Mouse (Mus musculus): ENCODE measurements around the gene Strbp. TPM values are rescaled to one million over a fixed set of nuclear protein-coding genes. Genes with fewer than 3 reads are reported as not detected.

Strbp gene
- polyA plus RNA-seq (2014; fragmentation: Nextera tagmentation; extraction: Ambion mirVana) = 25.9 and 30.2 TPM in 2 replicates

- Histone ChIP-seq H3K27me3 (ENCODE audit: control insufficient read depth, insufficient read depth, low read length) (no peaks in the 10 kb centered on the region), H3K4me2 (ENCODE audit: low read length) (peak within 1 kb of the TSS; percentile 86), H3K9me3 (ENCODE audit: control insufficient read depth, low read length) (no peaks in the 10 kb centered on the region), H3K4me3 (ENCODE audit: control insufficient read depth in 1 of 2, insufficient read depth in 1 of 2, low read depth in 1 of 2, low read length in 2 of 2) (peak within 1 kb of the TSS; percentile 87 to 97), H3K36me3 (ENCODE audit: control insufficient read depth, insufficient read depth, low read length) (0 out of 2 replicates have a peak, but pooled peaks cover 3% of the 10 kb centered on the region), H3K27ac (replicated peaks in 1 of 2; ENCODE audit: control insufficient read depth in 1 of 2, insufficient read depth in 1 of 2, low read depth in 2 of 2, low read length in 2 of 2) (peak within 1 kb of the TSS; percentile 77 to 94), H3K9ac (ENCODE audit: low read length) (peak within 1 kb of the TSS; percentile 97), H3K4me1 (ENCODE audit: control insufficient read depth in 2 of 2, insufficient read depth in 2 of 2, low read length in 2 of 2) (peaks cover 3 to 13% of the 10 kb centered on the region in 2 experiments)
- WGBS = under 1% methylated on average over 85 of the region's 98 CpGs
- peak; percentile 80 for ATAC-seq (ENCODE audit: insufficient number of reproducible peaks, insufficient read depth, low FRiP score, low read depth)
Measured at GRCm38 (mm10) chr2:37703230-37703954, at the start of gene Strbp. TSS of gene Strbp (minus strand) at chr2:37703859.

DNA sequence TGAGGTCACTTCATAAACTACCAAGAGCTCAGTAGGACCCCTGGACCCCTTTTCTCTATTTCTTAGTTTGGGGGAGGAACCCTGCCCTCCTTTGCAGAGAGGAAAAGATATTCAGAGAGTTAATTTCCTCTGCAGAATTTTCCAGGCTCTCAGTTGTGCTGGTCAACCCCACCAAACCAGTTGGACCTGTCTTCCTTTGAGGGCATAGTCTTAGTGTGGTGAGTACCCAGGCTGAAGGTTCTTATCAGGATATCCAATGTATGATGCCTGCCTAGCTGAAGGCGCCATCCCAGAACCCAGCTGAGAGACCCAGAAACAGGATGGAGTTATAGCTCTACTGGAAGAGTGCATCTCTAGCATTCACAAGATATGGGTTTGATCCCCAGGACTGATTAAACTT lies 47.5 kb upstream of the Strbp start:
- H3K4me3 ChIP-seq (ENCODE audit: control insufficient read depth in 1 of 2, insufficient read depth in 1 of 2, low read depth in 1 of 2, low read length in 2 of 2) = no peak overlapping the region
- no peaks in the 10 kb centered on the region for H3K27me3 ChIP-seq (ENCODE audit: control insufficient read depth, insufficient read depth, low read length)
- WGBS = 91% methylated on average over 1 of the region's 1 CpGs
- H3K9me3 ChIP-seq (ENCODE audit: control insufficient read depth, low read length) = no peaks in the 10 kb centered on the region
- H3K4me2 ChIP-seq (ENCODE audit: low read length) = no peak overlapping the region
- no peaks in the 10 kb centered on the region for H3K36me3 ChIP-seq (ENCODE audit: control insufficient read depth, insufficient read depth, low read length)
- H3K27ac ChIP-seq (replicated peaks in 1 of 2; ENCODE audit: control insufficient read depth in 1 of 2, insufficient read depth in 1 of 2, low read depth in 2 of 2, low read length in 2 of 2) = no peak overlapping the region
- H3K4me1 ChIP-seq (ENCODE audit: control insufficient read depth in 2 of 2, insufficient read depth in 2 of 2, low read length in 2 of 2) = peaks cover 14 to 19% of the 10 kb centered on the region in 2 experiments
- no peak overlapping the region for H3K9ac ChIP-seq (ENCODE audit: low read length)
- no peak for ATAC-seq (ENCODE audit: insufficient number of reproducible peaks, insufficient read depth, low FRiP score, low read depth)

- H3K27me3 ChIP-seq (ENCODE audit: control insufficient read depth, insufficient read depth, low read length) = no peaks in the 10 kb centered on the region
- H3K4me1 ChIP-seq (ENCODE audit: control insufficient read depth in 2 of 2, insufficient read depth in 2 of 2, low read length in 2 of 2) = peaks cover 14 to 19% of the 10 kb centered on the region in 2 experiments
- H3K4me2 ChIP-seq (ENCODE audit: low read length) = no peak overlapping the region
- H3K9me3 ChIP-seq (ENCODE audit: control insufficient read depth, low read length) = no peaks in the 10 kb centered on the region
- peak; percentile 49; the same call in 1 of the 2 replicates for ATAC-seq (ENCODE audit: insufficient number of reproducible peaks, insufficient read depth, low FRiP score, low read depth)
- WGBS = 32% methylated on average over 6 of the region's 6 CpGs
- H3K9ac ChIP-seq (ENCODE audit: low read length) = no peak overlapping the region
- H3K4me3 ChIP-seq (ENCODE audit: control insufficient read depth in 1 of 2, insufficient read depth in 1 of 2, low read depth in 1 of 2, low read length in 2 of 2) = no peak overlapping the region
- no peaks in the 10 kb centered on the region for H3K36me3 ChIP-seq (ENCODE audit: control insufficient read depth, insufficient read depth, low read length)
- 0 out of 4 replicates have a peak overlapping the region, but pooled peaks of 1 of the 2 experiments have one; percentile 50 for H3K27ac ChIP-seq (replicated peaks in 1 of 2; ENCODE audit: control insufficient read depth in 1 of 2, insufficient read depth in 1 of 2, low read depth in 2 of 2, low read length in 2 of 2)
Measured at GRCm38 (mm10) chr2:37749323-37749722, 45.7 kb upstream of the Strbp start.

DNA sequence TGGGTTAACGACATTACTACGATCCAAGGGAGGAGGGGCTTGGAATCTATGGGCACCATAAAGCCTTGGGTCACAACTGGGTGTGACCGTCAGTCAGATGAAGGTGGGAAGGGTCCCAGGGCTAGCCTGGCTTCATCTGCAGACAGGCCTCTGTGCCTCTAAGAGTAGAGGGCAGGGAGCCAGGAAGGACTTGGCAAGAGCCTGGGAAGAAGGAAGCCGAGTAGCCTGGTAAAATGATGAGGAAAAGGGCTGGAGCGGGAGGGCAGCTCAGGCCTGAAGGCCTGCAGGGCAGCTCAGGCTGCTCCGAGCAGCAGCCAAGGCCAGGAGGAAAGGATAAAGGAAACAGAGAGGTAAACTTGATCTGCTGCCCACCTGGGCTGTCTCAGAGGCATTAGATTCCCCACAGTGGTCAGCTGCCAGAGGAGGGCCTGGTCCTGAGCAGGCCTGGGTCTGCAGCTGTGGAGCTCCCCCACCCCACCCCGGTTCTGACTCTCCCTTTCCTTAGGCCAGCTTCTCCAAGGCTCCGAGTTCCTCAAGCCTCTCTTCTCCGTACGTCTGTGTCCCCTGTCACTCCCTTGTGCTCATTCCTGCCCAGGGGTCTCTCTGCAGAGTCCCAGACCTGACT lies 44.9 kb upstream of the Strbp start:
- H3K9ac ChIP-seq (ENCODE audit: low read length) = peak overlapping the region; percentile 27; the same call in 1 of the 2 replicates
- H3K27ac ChIP-seq (replicated peaks in 1 of 2; ENCODE audit: control insufficient read depth in 1 of 2, insufficient read depth in 1 of 2, low read depth in 2 of 2, low read length in 2 of 2) = peak overlapping the region; percentile 7 to 50; a peak in 2 of 4 replicates
- no peak overlapping the region for H3K4me3 ChIP-seq (ENCODE audit: control insufficient read depth in 1 of 2, insufficient read depth in 1 of 2, low read depth in 1 of 2, low read length in 2 of 2)

GRCm38 (mm10) chr2:37747909-37748308 lies 44.2 kb upstream of the Strbp start:
- H3K27me3 ChIP-seq (ENCODE audit: control insufficient read depth, insufficient read depth, low read length) = no peaks in the 10 kb centered on the region
- no peak overlapping the region for H3K4me2 ChIP-seq (ENCODE audit: low read length)
- no peak overlapping the region for H3K9ac ChIP-seq (ENCODE audit: low read length)
- no peak overlapping the region for H3K4me3 ChIP-seq (ENCODE audit: control insufficient read depth in 1 of 2, insufficient read depth in 1 of 2, low read depth in 1 of 2, low read length in 2 of 2)
- H3K4me1 ChIP-seq (ENCODE audit: control insufficient read depth in 2 of 2, insufficient read depth in 2 of 2, low read length in 2 of 2) = peaks cover 14 to 19% of the 10 kb centered on the region in 2 experiments
- H3K36me3 ChIP-seq (ENCODE audit: control insufficient read depth, insufficient read depth, low read length) = no peaks in the 10 kb centered on the region
- WGBS = 28% methylated on average over 2 of the region's 2 CpGs
- H3K9me3 ChIP-seq (ENCODE audit: control insufficient read depth, low read length) = no peaks in the 10 kb centered on the region
- no peak for ATAC-seq (ENCODE audit: insufficient number of reproducible peaks, insufficient read depth, low FRiP score, low read depth)
- peak overlapping the region in 1 of 2 experiments; percentile 50; a peak in 1 of 4 replicates for H3K27ac ChIP-seq (replicated peaks in 1 of 2; ENCODE audit: control insufficient read depth in 1 of 2, insufficient read depth in 1 of 2, low read depth in 2 of 2, low read length in 2 of 2)

More for the DNA sequence above, 44.9 kb upstream of the Strbp start:
- H3K4me2 ChIP-seq (ENCODE audit: low read length) = no peak overlapping the region
- peaks cover 14 to 19% of the 10 kb centered on the region in 2 experiments for H3K4me1 ChIP-seq (ENCODE audit: control insufficient read depth in 2 of 2, insufficient read depth in 2 of 2, low read length in 2 of 2)
- 48% methylated on average over 10 of the region's 10 CpGs for whole genome bisulfite sequencing
- no peaks in the 10 kb centered on the region for H3K9me3 ChIP-seq (ENCODE audit: control insufficient read depth, low read length)
- ATAC-seq (ENCODE audit: insufficient number of reproducible peaks, insufficient read depth, low FRiP score, low read depth) = no peak; the same call in 1 of the 2 replicates
- no peaks in the 10 kb centered on the region for H3K36me3 ChIP-seq (ENCODE audit: control insufficient read depth, insufficient read depth, low read length)
- no peaks in the 10 kb centered on the region for H3K27me3 ChIP-seq (ENCODE audit: control insufficient read depth, insufficient read depth, low read length)

- Histone ChIP-seq H3K27me3 (ENCODE audit: control insufficient read depth, insufficient read depth, low read length) (no peaks in the 10 kb centered on the region), H3K27ac (replicated peaks in 1 of 2; ENCODE audit: control insufficient read depth in 1 of 2, insufficient read depth in 1 of 2, low read depth in 2 of 2, low read length in 2 of 2) (no peak overlapping the region), H3K4me3 (ENCODE audit: control insufficient read depth in 1 of 2, insufficient read depth in 1 of 2, low read depth in 1 of 2, low read length in 2 of 2) (no peak overlapping the region), H3K36me3 (ENCODE audit: control insufficient read depth, insufficient read depth, low read length) (no peaks in the 10 kb centered on the region), H3K9me3 (ENCODE audit: control insufficient read depth, low read length) (no peaks in the 10 kb centered on the region), H3K4me1 (ENCODE audit: control insufficient read depth in 2 of 2, insufficient read depth in 2 of 2, low read length in 2 of 2) (peaks cover 14 to 19% of the 10 kb centered on the region in 2 experiments), H3K9ac (ENCODE audit: low read length) (no peak overlapping the region), H3K4me2 (ENCODE audit: low read length) (no peak overlapping the region)
- WGBS = 86% methylated on average over 5 of the region's 5 CpGs
- ATAC-seq (ENCODE audit: insufficient number of reproducible peaks, insufficient read depth, low FRiP score, low read depth) = no peak
Measured at GRCm38 (mm10) chr2:37746293-37747049, 42.8 kb upstream of the Strbp start.

GRCm38 (mm10) chr2:37744773-37745395 lies 41.2 kb upstream of the Strbp start:
- 93% methylated on average over 10 of the region's 10 CpGs for WGBS
- Histone ChIP-seq H3K9ac (ENCODE audit: low read length) (no peak overlapping the region), H3K4me2 (ENCODE audit: low read length) (no peak overlapping the region)

More at GRCm38 (mm10) chr2:37744773-37745395, 41.2 kb upstream of the Strbp start:
- H3K4me3 ChIP-seq (ENCODE audit: control insufficient read depth in 1 of 2, insufficient read depth in 1 of 2, low read depth in 1 of 2, low read length in 2 of 2) = no peak overlapping the region
- ATAC-seq (ENCODE audit: insufficient number of reproducible peaks, insufficient read depth, low FRiP score, low read depth) = no peak
- H3K27me3 ChIP-seq (ENCODE audit: control insufficient read depth, insufficient read depth, low read length) = no peaks in the 10 kb centered on the region
- H3K9me3 ChIP-seq (ENCODE audit: control insufficient read depth, low read length) = no peaks in the 10 kb centered on the region
- H3K36me3 ChIP-seq (ENCODE audit: control insufficient read depth, insufficient read depth, low read length) = no peaks in the 10 kb centered on the region
- no peak overlapping the region for H3K27ac ChIP-seq (replicated peaks in 1 of 2; ENCODE audit: control insufficient read depth in 1 of 2, insufficient read depth in 1 of 2, low read depth in 2 of 2, low read length in 2 of 2)
- peaks cover 14 to 19% of the 10 kb centered on the region in 2 experiments for H3K4me1 ChIP-seq (ENCODE audit: control insufficient read depth in 2 of 2, insufficient read depth in 2 of 2, low read length in 2 of 2)

Measured in heart, embryonic 14.5 days (tissue).